Mouse (Mus musculus) kidney, adult 8-10 months (tissue): ENCODE measurements around the gene Fbxo36.
A peak's percentile ranks its signal among the peaks of the same experiment; 100 is the strongest.

Experiments used
- DNase-seq, 2 experiments: peaks; one replicate each; pipeline ENCODE4 v3.0.0; 2022

Gene Fbxo36

DNA sequence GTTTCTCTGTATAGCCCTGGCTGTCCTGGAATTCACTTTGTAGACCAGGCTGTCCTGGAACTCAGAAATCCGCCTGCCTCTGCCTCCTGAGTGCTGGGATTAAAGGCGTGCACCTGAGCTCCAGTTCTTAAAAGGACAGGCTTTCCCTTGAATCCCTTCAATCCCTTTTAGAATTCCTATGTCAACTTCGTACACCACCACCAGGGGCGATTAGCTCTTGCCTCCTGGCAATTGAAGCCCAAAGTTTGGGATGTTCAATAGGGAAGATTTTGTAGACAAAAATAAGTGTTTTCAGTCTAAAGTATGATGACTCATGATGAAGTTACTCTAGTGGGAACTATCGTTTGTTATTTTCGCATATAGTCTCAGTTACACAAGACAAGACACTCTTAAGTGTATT lies 57.7 kb downstream of the Fbxo36 start:
- DNase-seq, result no peak

DNA sequence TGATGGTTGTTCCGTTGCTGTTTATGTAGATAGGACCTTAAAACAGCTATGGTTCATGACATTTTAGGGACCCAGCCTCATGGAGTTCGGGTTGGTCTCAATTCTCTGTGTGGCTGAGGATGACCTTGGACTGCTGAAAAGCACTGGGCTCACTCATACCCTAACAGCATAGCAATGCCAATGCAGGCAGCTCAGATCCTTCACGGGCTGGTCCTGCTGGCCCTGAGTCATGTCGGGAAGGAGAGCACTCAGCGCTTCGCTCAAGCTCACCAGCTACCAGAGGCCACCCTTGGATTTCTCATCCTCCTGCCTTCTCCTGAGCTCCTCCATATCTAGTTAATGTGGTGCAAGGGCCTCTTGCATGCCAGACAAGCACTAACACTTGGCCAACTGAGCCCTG lies 59.5 kb downstream of the Fbxo36 start:
- no peak for DNase-seq

DNA sequence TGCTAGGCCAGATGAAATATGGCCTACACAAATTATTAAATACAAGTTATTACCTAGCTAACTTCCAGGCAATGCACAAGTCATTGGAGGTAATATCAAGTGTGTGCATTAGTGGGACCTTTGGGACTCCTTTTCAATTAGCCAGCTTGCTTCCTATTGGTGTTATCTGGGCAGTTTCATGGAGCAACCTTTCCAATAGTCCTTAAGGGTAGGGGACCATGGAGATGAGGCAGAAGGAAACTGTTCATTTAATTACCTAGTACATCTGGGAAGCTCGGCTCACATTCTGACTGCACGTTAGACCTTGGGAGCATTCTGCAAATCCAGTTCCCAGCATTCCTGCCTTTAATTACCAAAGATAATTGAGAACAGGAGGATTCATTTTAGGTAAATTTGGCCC lies 64.8 kb downstream of the Fbxo36 start:
- DNase-seq, result no peak

DNA sequence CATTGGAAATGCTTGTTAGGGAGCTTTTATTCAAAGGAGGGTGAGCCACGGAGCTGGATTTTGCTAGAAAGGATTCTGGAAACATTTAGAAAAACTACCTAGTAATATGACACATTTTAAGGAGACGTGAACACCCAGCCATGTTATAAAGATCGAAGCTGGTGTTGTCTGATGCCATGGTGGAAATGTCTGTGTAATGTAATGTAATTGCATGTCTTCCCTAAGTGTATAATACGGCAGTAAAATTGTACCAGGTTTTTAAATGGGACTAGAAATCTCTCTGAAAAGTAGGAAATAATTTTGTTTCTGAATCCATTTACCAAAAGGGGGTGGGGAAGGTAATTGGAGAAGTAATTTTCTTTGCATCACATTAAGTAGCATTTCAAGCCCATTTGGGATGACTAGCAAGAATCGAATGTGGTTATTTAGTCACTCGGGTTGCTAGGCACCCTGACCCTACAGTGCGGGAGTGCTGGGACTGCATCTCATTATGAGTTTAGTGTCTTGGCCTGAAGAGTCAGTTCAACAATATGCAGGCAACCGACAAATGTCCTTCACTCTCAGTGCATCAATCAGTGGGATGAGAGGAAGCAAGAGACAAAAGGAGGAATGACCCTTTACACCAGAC lies 70.7 kb downstream of the Fbxo36 start:
- DNase-seq, result no peak

DNA sequence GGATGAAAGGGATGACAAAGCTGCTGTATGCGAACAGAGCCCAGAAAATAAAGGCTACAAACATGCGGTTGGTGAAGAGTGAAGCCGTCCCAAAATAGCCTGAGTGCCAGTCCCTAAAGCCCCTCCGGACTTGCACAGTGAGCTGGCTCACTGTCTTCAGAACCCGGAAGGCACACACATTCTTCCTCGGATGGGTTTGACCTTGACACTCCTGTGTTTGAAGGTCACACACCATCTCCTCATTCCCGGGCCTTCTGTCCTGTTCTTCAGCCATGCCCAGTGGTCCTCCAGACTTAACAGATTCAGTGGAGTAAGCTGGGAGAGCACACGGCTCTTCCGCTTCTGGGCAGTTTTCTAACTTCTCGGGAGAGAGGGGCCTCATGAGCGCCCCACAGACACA lies 72.9 kb downstream of the Fbxo36 start:
- DNase-seq, result no peak

DNA sequence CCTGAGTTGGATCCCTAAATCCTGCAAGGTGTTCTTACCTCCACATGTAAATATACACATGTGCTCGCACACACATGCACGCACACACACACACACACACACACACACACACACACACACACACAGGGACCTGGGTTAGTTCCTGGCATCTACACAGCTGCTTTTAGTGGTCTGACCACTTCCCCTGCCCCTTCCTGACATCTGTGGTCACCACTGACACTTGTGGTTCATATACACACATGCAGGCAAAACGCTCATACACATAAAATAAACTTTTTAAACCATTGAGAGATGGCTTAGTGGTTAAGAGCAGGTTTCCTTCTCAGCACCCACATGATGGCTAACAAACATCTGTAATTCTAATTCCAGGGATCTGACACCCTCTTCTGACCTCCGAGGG lies 75.4 kb downstream of the Fbxo36 start:
- DNase-seq, result no peak

DNA sequence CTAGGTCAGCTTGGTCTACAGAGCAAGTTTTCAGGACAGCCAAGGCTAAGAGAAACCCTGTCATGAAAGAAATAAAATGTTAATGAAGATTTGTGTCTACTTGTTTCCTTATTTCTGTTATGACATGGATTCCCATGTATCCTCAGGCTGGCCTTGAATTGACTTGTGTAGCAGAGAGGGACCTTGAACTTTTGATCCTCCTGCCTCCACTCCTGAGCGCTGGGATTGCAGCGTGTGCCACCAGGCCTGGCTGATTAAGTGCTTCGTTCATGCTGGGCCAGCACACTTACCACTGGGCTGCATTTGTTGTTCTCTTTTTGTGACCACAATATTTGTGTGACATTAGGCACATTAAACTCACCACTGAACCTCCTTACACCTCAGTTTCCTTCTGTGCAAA lies 79.2 kb downstream of the Fbxo36 start:
- DNase-seq, result no peak

DNA sequence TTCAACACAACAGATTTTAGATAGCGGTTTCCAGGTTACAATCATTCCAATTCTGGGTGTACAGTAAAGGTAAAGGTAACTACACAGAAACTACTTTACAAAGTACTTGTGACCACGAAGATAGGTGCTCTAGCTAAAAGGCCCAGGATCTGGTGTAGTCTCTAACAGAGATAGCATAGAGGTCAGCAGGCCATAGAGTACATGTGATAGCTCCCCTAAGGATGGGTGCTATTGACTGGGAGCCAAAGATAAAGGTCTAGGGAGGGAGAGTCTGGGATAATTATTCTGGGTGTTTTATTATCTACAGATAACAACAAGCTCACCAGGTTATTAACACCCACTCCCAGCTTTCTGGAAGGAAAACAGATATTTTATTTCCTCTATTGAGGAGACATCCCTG lies 83.8 kb downstream of the Fbxo36 start:
- DNase-seq, result no peak

DNA sequence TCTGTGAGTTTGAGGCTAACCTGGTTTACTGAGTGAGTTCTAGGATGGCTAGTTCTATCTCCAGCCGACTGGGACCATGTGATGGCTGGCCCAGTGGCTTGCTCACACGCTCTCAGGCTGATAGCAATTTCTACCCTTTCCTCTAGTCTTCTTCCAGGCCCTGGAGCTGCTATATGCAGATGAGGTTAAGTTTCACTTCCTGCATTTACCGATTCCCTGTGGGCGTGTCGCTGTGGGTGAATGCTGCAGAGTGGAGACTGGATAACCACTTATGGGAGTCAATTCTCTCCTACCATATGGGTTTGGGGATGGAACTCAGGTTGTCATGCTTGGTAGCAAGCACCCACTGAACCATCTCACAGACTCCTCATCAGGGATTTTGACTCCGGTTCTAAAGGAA lies 84.5 kb downstream of the Fbxo36 start:
- no peak for DNase-seq

DNA sequence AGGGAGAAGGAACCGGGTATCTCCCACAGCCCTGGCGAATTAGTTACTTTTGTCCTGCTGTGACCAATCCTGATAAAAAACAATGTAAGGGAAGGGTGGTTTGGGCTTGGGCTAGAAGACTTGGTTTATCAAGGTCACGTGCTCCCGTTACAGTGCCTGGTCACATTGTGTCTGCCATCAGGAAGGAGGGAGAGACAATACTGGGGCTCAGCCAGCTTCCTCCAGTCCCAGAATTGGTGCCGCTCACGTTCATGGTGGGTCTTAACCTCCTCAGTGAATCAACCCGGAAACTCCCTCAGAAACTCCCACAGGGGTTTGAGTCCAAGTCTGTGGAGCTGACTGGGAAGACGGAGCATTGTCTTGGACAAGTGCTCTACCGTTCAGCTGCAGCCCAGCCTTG lies 86.0 kb downstream of the Fbxo36 start:
- no peak for DNase-seq

DNA sequence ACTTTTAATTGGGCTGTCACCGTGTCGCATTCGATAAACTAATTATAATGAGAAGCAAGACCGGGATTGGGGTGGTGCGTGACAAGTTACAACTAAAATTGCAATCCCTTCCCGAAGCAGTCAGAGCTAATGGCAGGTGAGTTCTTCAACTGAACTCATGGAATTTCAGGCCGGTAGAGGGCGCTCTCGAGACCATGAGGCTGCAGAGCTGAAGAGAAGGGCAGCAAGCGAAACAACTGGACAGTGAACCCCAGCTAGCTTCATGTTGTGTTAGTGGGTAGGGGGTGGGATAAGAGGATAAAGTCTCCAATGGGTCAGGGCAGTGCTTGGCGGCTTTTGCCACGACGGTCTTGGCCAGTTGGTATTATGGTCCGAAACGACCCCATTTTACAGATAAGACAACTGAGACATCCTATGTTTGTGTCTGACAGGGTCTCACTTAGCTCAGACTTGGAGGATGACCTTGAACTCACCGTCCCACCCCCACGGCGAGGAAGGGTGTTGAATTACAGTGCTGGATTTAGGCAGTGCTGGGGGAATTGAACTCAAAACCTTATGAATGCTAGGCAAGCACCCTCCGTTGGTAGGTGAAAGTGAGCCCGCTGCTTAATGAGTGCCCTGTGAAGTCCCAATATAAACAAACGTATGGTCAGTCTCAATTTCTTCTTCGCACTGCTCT lies 94.0 kb downstream of the Fbxo36 start:
- DNase-seq, result peak; percentile 78 to 92

DNA sequence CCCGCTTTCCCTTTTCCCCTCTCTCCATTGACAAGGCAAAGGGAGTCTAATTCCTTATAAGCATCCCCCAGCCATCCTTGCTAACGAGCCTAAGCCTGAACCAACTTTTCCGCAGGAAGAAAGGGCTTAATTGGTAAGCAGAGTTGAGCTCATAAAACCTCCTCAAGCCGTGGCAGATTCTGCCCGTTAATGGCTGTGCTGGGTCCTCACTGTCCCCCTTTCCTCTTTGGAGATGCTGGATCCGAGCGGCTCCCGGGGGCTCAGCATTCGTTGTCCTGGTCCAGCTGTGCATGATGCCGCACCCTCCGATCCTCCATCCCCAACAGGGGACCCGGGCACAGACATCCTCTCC lies 94.5 kb downstream of the Fbxo36 start:
- DNase-seq, result no peak

DNA sequence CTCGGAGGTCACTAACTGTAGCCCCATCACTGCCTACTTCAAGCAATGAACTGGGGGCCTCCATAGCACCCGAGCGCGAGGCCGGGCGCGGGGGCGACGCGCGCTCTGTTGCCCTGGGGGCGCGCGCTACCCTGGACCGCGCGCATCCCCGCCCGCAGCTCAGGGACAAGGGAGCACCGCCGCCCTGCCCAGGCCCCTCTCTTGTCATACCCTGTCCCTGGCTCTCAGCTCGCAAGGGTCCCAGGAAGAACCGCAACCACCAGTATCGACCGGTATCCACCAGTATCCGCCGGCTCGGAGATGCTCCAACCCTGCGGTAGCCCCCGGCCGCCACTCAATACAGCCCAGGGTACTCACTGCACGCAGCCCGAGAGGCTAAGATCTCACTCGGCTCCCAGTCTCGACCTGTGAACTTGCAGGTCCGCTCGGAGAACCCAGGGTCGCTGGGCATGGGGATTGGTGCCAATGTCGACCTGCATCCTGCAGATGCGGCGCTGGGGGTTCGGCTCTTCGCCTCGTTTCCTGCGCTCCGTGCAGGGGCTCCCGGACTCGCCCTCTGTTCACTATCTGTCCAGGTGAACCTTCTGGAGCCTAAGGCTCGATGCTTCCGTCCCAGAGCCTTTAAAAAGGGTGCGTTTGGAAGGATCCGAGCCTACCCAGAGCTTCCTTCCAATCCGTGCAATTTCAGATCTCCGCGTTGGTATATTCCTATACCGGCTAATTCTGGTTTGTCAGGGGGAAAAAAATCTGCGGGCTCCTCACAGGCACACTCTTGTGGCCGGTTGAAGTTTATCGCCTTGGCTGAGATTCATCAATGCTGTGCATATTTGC lies 95.1 kb downstream of the Fbxo36 start, which contains the start of gene Slc16a14:
TSS of gene Slc16a14 (minus strand) at position 632 of the 831 bp plus-strand sequence.
- DNase-seq, result peak; percentile 38 to 53

DNA sequence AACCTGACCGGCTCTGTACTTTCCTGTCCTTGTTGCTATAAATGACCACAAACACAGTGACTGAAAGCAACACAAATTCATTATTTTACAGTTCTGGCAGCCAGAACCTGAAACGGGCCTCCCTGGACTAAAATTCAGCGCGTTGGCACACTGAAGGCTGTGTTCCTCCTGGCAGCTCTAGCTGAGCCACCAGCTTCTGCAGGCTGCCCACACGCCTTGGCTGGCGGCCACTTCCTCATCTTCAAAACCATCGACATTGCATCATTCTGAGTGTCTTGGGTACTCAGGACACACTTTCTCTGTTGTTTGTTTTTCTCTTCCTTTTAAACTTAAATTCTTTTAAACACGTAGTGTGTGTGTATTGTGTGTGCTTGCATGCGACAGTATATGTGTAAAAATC lies 96.0 kb downstream of the Fbxo36 start:
- peak; percentile 54 to 76 for DNase-seq

DNA sequence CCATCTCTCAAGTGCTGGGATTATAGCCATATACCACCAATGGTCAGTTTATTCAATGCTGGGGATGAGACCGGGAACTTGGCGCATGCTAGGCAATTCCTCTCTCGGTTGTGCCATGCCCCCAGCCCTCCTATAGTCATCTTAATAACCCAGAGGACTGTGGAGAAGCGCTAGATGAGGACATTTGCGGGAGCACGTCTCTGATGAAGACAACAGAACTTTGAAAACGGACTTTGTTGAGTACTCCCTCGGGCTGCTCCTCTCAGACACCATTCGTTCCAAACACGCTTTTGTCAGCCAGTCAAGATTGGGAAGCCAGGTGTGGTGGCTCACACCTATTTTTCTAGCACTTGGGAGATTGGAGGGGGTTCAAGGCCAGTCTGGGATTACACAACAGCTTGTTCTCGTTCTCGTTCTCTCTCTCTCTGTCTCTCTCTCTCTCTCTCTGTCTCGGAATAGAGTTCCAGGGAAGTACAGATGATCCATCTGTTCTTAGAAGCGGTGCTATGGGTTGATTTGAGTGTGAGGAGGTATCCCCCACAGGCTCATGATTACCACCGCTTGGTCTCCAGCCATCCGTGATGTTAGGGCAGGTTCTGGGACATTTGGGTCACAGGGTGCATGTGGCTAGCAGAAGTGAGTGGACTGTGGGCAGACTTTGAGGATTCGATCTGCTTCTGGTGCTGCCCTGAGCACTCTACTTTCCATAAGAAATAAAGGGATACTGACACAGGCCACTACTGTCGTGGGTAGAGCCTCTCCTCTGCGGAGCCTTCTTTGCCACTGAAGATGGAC lies 97.3 kb downstream of the Fbxo36 start:
- no peak for DNase-seq

DNA sequence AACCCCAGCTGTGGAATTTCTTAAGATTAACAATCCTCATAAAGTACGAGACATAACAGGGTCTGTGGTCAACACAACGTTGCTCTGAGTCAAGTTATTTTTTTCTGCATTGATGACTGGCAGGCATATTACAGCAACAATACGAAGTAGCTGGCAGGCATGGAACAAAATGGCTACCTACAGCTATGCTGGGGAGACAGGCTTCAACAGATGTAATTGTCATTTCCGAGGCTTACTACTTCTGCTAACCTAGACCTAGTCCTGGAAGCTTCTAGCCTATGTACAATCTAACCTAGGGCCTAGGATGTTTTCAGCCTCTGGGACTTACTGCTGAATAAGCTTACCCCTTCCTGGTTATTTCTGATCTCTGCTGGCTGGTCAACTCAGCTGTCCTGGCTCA lies 99.8 kb downstream of the Fbxo36 start:
- DNase-seq, result no peak

DNA sequence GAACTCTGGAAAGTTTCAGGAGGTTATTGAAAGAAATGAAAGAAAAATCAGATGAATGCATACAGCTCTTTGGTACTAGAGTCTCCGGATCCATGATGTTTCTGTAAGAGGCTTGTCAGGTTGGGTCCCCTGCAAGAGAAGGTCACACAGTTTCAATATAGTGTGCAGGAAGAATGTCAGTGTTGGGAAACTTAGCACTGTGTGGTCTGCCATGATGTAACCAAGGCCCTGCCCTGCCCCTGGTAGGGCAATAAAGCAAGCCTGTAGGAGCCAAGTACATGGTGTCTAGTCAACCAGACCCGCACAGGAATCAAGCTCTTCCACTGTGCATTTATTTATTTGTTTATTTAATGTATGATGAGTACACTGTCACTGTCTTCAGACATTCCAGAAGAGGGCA lies 100.7 kb downstream of the Fbxo36 start:
- no peak for DNase-seq

DNA sequence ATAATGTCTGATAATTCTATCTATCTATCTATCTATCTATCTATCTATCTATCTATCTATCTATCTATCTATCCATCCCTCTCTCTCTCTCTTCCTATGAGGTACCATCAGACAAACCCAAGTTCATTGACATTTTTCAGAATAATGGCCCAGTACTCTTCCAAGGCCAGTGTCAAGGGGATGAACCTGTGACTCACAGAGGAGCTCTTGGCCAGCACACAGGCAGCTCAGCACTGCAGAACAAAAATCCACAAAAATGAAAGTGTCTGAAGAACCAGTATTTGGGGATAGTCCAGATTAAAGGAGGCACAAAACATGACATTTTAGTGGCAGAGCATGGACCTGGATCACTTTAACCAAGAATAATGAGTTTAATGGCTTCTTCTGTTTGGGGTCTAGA lies 103.0 kb downstream of the Fbxo36 start:
- no peak for DNase-seq

DNA sequence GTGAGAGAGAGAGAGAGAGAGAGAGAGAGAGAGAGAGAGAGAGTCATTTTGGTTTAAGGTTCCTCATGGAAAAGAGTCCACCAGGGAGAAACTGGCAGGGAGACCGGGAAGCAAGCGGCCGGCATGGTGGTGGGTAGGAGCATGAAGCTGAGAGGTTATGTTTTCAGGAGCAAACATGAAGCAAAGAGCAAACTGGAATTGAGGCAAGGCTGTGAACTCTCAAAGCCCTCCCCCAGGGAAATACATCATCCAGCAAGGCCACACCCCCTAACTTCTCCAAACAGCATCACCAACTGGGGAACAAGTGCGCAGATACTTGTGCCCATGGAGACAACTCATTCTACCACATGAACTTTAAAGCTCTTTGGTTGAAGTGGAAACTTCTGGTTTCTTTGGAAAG lies 103.9 kb downstream of the Fbxo36 start:
- no peak for DNase-seq

DNA sequence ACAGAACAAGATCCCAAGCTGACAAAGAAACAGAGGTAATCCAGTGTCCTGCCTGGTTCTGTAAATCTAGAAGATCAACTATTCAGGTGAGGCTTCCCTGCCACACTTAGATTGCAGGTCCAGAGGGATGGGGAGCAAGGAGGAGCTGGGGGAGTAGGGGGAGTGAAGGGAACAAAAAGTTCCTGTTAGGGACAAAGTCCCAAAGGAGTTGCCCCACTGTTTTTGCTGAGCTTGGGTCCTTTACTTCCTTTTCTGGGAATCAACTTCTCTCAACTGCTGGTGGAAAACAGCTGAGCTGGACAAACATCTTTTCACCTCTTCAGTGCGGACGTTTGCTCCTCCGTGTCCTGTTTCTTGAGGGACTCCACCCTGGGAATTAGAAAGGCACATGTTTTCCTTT lies 106.3 kb downstream of the Fbxo36 start:
- DNase-seq, result peak; percentile 53 to 77

DNA sequence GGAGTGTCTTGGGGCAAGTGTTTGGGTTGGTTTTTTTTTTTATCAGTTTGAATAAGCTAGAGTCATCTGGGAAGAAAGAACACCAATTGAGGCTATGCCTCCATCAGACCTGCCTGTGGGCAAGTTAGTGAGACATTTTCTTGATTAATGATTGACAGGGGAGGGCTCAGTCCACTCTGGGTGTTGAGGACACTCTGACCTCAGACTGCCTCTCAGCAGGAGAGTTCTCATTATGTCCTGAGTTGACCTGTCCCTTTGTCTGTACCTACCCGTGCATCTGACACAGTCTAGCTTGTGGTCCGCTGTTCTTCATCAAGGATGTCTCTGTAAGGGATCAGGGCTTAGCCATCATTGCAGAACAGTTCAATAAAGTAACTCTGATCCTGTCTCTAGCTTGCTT lies 107.7 kb downstream of the Fbxo36 start:
- peak; percentile 75 to 90 for DNase-seq
